Mouse (Mus musculus): ENCODE results near the gene Tmem200c. TPM values are rescaled to one million over a fixed set of nuclear protein-coding genes. Genes with fewer than 3 reads are reported as not detected.

Gene Tmem200c
- not detected for total RNA-seq (2018; cell fraction: chromatin; rRNA removed)
- total RNA-seq (2018; cell fraction: cytosol; rRNA removed), result not detected
- not detected for total RNA-seq (2018; cell fraction: nucleus; rRNA removed)
- not detected in 3 replicates for polyA plus RNA-seq (2018)

DNA sequence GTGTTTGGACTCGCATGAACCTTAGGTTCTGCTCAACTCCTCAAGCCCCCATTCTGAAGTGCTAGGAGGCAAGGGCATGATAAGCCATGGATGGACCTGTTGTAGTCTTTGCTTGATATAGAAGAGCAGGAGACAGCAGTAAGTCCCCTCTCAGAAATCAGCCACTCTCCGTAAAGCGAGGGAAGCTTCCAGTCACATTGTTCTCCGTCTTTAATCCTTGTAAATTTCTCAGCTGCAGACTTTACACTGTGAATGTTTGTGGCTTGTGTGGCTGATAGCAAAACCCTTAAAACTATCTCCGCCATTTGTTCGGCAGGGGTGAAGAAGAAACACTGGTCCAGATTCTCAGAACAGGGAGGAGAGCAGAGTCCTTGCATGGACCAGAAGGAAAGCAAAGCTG lies at the start of gene Tmem200c:
TSS of gene Tmem200c (plus strand) at position 301 of the 400 bp plus-strand sequence.
- Histone ChIP-seq H3K27ac (no peak within 1 kb of the TSS), H3K4me3 (ENCODE audit: inconsistent target) (no peak within 1 kb of the TSS), H3K79me2 (ENCODE audit: inconsistent target) (no peaks in the 10 kb centered on the region), H3K36me3 (ENCODE audit: inconsistent target) (no peaks in the 10 kb centered on the region)
- 86% methylated on average over 6 of the region's 6 CpGs for WGBS (ENCODE audit: missing documents)

DNA sequence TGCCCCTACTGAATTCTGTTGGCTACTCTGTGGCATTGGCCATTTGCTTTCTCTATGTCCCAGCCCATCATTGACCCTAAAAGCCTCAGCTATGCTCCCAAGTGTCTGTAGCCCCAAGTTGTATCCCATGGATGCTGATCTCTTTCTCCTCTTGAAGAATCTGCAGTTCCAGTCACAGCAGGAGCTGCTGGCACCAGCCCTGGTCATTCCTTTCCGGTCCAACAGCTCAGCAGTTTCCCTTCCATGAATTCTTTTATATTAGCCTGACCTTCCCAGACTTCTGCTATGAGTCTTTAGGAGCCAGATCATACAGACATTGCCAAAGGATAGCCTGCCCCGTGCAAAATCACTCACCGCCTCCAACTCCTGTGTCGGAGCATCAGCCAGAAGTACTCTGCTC lies 32.7 kb upstream of the Tmem200c start:
- H3K36me3 ChIP-seq (ENCODE audit: inconsistent target), result no peaks in the 10 kb centered on the region
- H3K27ac ChIP-seq, result no peak overlapping the region
- WGBS (ENCODE audit: missing documents), result 90% methylated on average over 4 of the region's 4 CpGs
- no peaks in the 10 kb centered on the region for H3K79me2 ChIP-seq (ENCODE audit: inconsistent target)
- no peak overlapping the region for H3K4me3 ChIP-seq (ENCODE audit: inconsistent target)

DNA sequence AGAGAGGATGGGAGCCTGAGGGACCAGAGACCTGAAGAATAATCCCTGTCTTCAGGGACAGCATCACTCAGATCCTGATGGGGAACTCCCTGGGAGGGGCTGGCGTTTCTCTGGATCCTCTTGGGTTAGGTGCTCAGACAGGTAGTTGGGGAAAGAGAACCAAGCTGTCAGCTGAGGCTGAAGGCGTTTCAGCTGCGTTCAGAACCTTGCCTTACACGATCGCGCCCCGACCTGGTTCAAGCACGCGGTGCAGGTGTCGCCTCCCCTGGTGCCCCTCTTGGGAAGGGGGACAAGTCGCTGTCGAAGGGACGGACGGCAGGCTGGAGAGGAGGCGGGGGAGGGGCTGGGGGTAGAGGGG lies 10.2 kb downstream of the Tmem200c start:
- no peak overlapping the region for H3K4me3 ChIP-seq (ENCODE audit: inconsistent target)
- H3K79me2 ChIP-seq (ENCODE audit: inconsistent target), result no peaks in the 10 kb centered on the region
- no peak overlapping the region for H3K27ac ChIP-seq
- WGBS (ENCODE audit: missing documents), result 4% methylated on average over 15 of the region's 15 CpGs
- no peaks in the 10 kb centered on the region for H3K36me3 ChIP-seq (ENCODE audit: inconsistent target)

DNA sequence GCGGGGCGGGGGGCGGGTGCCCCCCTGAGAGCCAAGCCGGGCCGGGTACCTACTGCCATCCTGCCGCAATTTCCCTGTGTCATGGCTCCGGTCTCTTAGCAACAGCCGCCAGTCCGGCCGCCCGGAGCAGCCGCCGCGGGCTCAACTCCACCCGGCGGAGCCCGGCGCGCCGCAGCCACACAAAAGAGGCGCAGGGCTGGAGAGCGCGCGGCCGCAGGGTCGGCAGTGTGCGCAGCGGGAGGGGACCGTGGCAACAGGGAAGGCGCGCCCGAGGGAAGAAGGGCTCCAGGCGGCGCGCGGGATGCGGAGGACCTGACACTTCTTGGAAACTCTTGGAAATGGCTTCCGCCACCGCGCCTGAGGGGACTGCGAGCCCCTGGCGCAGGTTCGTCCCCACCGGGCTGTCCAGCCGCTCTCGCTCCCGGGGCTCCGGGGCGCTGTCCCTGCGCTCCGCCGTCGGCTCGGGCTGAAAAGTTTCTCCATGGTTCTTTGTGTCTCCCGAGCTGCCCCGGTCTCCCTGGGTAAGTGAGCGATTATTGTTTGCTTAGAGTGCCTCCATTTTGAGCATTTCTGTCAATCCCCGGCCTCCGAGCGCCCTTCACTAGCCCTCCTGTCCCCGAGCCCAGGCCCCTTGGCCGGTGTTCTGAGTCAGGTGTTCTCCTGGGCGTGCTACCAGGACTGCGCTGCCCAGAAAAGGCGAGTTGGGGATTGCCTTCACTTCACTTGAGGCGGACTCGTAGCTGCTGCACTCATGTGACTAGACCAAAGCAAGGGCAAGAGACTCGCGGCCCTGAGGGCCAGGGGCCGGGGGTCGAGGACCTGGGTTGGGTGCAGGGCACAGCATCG lies 10.8 kb downstream of the Tmem200c start:
- no peak overlapping the region for H3K4me3 ChIP-seq (ENCODE audit: inconsistent target)
- no peaks in the 10 kb centered on the region for H3K79me2 ChIP-seq (ENCODE audit: inconsistent target)
- WGBS (ENCODE audit: missing documents), result 3% methylated on average over 66 of the region's 72 CpGs
- H3K36me3 ChIP-seq (ENCODE audit: inconsistent target), result no peaks in the 10 kb centered on the region
- no peak overlapping the region for H3K27ac ChIP-seq

DNA sequence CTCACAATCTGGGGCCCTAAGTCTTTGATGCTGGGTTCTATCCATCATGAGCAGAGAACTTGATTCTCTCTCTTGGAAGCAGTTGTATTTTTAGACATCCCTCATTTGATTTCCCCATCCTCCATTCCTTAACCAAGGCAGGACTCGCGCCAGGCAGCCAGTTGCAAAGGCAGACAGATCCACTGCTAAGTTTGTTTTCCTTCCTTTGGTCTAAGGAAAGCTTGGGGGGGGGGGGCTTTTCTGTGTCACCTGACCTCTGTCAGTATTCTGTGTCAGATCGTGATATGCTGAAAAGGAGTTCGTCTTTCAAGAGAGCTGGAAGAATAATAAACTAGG lies 11.4 kb downstream of the Tmem200c start:
- no peaks in the 10 kb centered on the region for H3K79me2 ChIP-seq (ENCODE audit: inconsistent target)
- 26% methylated on average over 4 of the region's 4 CpGs for WGBS (ENCODE audit: missing documents)
- no peaks in the 10 kb centered on the region for H3K36me3 ChIP-seq (ENCODE audit: inconsistent target)
- H3K4me3 ChIP-seq (ENCODE audit: inconsistent target), result no peak overlapping the region
- no peak overlapping the region for H3K27ac ChIP-seq

DNA sequence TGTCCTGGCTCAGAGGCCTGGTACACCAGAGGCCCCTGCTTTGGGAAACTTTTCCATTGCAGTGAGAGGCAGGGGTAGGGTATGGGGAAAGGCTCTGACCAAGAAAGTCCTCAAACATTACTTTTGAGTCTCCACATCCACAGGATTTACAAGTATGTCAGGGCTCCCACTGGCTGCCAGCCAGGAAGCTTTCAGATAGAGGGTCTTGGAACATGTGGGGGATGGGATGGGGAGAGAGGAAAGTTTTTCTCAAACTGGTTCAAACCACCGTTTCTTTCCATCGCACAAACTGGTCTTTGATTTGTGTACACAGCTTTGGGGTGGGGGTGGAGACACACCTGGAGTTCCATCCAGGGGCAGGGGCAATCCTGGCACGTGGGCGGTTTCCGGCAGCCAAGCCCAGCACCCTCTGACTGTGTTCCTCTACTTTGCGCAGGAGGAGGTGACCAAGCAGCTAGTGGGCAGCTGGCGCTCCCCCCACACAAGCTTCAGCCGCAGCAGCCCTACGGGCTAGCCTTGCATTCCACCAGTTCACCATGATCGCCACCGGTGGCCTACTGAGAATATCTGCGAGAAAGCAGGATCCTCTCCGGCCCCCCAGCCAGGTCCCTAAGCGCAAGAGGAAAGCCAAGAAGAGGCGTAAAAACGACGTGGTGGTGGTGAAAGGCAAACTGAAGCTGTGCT lies 13.6 kb downstream of the Tmem200c start:
- no peaks in the 10 kb centered on the region for H3K36me3 ChIP-seq (ENCODE audit: inconsistent target)
- no peaks in the 10 kb centered on the region for H3K79me2 ChIP-seq (ENCODE audit: inconsistent target)
- H3K4me3 ChIP-seq (ENCODE audit: inconsistent target), result no peak overlapping the region
- WGBS (ENCODE audit: missing documents), result 19% methylated on average over 17 of the region's 17 CpGs
- H3K27ac ChIP-seq, result no peak overlapping the region

DNA sequence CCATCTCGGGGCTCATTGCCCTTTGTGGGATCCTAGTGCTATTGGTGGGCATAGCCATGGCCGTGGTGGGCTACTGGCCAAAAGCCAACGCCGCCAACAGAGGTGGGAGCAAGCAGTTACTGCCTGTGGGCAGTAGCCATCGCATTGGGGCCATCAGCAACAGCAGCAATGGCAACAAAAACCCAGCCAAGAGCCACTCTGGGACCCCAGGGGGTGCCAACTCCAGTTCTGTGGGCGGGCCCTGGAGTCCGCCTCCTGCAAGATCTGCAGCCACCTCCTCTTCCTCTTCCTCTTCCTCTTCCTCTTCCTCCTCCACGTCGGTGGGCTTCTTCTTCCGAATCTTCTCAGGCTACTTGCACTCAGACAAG lies 14.1 kb downstream of the Tmem200c start:
- no peaks in the 10 kb centered on the region for H3K36me3 ChIP-seq (ENCODE audit: inconsistent target)
- no peaks in the 10 kb centered on the region for H3K79me2 ChIP-seq (ENCODE audit: inconsistent target)
- no peak overlapping the region for H3K27ac ChIP-seq
- 10% methylated on average over 9 of the region's 10 CpGs for WGBS (ENCODE audit: missing documents)
- no peak overlapping the region for H3K4me3 ChIP-seq (ENCODE audit: inconsistent target)

DNA sequence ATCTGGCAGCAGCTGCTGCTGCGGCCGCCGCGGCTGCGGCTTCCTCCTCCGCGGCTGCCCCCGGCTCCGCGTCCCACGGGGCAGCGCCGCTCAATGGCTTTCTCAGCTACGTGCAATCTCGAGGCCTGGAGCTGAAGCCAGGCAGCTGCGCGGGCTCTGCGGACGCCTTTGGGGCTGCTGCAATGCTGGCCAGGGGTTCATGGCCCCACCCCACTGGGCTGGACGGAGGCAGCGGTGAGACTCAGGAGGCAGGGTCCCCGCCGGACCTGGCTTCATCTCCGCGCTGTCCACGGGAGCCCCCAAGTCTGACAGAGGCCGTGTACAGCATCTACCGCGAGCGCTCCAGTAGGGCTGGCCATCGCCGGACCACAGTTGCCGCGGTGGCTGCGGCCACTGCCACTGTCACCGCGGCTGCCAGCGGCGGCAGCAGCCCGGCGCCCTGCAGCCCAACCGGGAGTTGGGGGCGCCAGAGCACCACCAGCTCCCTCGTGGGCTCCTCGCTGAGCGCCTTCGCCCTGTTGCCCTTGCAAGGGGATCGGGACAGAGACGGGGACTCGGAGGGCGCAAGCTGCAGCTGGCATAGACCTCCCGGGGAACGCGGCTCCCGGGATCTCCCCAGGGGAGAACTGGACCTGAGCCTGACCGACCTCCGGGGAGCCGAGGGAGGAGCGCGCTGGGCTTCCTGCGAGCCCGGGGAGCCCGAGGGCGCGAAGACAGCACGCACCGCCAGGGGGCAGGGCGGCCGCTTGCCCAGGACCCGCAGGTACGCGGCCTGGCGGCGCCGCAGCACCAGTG lies 14.9 kb downstream of the Tmem200c start:
- Histone ChIP-seq H3K27ac (no peak overlapping the region), H3K36me3 (ENCODE audit: inconsistent target) (no peaks in the 10 kb centered on the region), H3K4me3 (ENCODE audit: inconsistent target) (no peak overlapping the region), H3K79me2 (ENCODE audit: inconsistent target) (no peaks in the 10 kb centered on the region)
- WGBS (ENCODE audit: missing documents), result 3% methylated on average over 65 of the region's 75 CpGs

DNA sequence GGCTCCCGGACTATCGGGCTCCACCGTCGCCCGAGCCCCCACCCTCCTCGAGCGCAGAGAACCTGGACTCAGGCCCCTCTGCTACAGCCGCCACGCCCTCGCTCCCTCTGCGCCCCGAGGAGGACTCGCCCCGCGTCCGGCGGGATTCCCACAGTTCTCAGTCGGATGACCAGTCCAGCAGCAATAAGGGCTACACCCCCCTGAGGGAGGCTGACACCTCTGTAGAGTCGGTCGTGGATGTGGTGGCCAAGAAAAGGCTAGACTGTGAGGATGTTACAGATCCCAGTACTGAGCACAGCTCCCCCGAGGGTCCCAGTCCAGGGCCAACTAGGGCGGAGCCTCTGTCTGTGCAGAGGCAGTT lies 15.4 kb downstream of the Tmem200c start:
- Histone ChIP-seq H3K4me3 (ENCODE audit: inconsistent target) (no peak overlapping the region), H3K36me3 (ENCODE audit: inconsistent target) (no peaks in the 10 kb centered on the region), H3K79me2 (ENCODE audit: inconsistent target) (no peaks in the 10 kb centered on the region), H3K27ac (no peak overlapping the region)
- WGBS (ENCODE audit: missing documents), result 15% methylated on average over 16 of the region's 22 CpGs

DNA sequence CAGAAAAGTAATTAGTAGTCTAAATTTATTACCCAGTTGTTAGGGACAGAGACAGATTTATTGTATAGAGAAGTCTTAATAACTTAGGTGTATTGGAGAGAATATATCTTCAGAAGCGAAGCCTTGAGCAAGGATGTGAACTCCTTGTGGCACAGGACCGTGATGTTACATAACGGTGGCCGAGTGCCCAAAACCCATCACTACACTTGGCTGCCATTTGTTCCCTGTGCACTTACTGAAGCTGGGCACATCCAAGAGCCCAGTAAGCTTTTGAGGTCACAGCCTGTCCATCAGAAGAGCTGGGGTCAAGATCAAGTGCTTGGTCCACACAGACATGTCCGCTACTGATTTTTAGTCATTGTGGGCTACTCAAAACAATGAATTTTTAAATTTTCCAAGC lies 19.5 kb downstream of the Tmem200c start:
- no peaks in the 10 kb centered on the region for H3K79me2 ChIP-seq (ENCODE audit: inconsistent target)
- no peak overlapping the region for H3K4me3 ChIP-seq (ENCODE audit: inconsistent target)
- no peak overlapping the region for H3K27ac ChIP-seq
- no peaks in the 10 kb centered on the region for H3K36me3 ChIP-seq (ENCODE audit: inconsistent target)
- WGBS (ENCODE audit: missing documents), result 80% methylated on average over 5 of the region's 5 CpGs

DNA sequence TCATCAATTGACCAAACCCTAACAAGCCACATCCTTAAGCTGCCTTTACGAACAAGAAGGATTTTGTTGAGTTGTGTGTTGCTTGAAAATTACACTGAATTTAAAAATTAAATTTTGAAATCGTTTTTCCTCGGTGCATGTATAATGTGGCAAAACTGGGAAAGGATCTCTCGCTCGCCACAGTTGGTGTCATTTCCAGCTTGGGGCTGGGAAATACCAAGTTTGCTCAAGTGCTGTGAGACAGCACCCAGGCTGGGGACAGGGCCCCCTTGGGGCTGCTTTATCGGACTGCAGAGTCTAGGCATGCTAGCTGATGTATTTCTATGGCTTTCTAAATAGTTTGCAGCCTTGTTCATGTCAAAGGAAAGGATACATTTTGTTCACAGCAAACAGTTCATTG lies 22.3 kb downstream of the Tmem200c start:
- Histone ChIP-seq H3K27ac (no peak overlapping the region), H3K79me2 (ENCODE audit: inconsistent target) (no peaks in the 10 kb centered on the region), H3K4me3 (ENCODE audit: inconsistent target) (no peak overlapping the region), H3K36me3 (ENCODE audit: inconsistent target) (no peaks in the 10 kb centered on the region)
- 88% methylated on average over 6 of the region's 6 CpGs for WGBS (ENCODE audit: missing documents)

DNA sequence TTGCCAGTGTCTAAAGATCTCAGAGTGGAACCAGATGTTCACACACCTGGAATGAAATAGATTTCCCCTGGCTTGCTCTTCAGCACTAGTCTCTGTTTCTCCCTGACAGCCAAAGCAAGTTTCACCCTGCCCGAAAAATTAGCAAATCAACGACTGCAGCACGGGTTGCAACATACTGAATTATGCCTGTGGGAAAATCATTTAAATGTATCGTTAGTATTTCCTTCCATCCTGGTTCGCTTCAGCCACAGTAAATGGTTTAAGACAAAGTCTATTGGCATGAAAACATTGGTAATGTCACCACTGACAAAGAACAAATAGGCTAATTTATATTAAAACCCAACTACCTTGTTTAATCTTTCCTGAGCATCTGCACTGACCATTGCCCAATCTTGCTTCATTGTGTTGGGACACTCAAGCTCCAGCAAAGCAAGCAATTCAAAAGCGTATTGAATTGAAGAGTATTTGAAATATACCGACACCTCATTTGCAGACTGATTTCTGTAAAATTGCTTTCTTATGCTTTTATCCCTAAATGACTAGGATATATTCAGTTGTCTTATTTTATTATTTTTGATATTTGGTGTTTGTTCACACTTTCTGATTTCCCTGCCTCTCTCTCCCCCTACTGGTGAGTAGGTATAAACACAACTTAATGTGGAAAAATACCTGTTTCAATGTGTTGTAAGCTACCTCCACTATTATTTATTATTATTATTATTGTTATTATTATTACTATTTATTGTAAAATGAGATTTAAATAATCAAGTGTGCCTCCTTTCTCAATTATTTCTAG lies 25.9 kb downstream of the Tmem200c start:
- Histone ChIP-seq H3K36me3 (ENCODE audit: inconsistent target) (no peaks in the 10 kb centered on the region), H3K27ac (no peak overlapping the region), H3K79me2 (ENCODE audit: inconsistent target) (no peaks in the 10 kb centered on the region), H3K4me3 (ENCODE audit: inconsistent target) (no peak overlapping the region)
- WGBS (ENCODE audit: missing documents), result 75% methylated on average over 7 of the region's 7 CpGs

DNA sequence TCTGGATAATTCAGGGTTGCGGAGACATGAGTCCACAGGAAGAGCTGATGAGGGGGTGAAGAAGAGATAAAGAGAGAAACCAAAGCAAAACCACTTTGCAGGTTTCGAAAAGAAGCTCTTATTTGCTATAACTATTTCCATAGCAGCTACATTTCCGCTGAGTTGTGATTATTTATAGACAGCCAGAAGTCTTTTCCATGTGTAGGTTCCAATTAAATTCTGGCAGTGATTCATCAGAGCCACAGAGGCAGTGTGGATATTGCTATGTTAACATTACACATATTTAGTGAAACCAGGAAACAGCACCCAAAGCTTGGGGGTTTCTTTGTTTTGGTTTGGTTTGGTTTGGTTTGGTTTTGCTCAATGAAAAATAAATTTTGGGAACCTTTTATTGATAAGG lies 37.8 kb downstream of the Tmem200c start:
- Histone ChIP-seq H3K4me3 (ENCODE audit: inconsistent target) (no peak overlapping the region), H3K27ac (no peak overlapping the region)
- WGBS (ENCODE audit: missing documents), result 94% methylated on average over 3 of the region's 3 CpGs

DNA sequence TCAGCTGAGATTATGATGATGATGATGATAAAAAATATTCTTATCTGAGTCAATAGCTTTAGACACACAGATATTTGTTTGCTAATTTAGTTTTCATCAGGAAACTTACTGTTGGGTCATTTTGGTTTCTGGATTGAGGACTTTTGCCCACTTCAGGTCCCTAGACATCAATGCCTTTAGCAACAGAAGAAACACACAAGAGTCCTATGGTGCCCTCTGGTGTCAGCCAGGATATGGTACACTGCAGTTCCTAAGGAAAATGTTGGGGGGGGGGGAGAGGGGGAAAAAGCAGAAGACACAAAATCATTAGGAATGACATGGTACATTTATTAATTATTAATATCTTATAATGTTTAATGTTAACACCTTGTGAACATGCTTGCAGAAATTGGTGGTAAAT lies 42.0 kb downstream of the Tmem200c start:
- no peaks in the 10 kb centered on the region for H3K36me3 ChIP-seq (ENCODE audit: inconsistent target)
- H3K27ac ChIP-seq, result no peak overlapping the region
- no peaks in the 10 kb centered on the region for H3K79me2 ChIP-seq (ENCODE audit: inconsistent target)
- no peak overlapping the region for H3K4me3 ChIP-seq (ENCODE audit: inconsistent target)

More for the DNA sequence above, 37.8 kb downstream of the Tmem200c start:
- H3K36me3 ChIP-seq (ENCODE audit: inconsistent target), result no peaks in the 10 kb centered on the region
- no peaks in the 10 kb centered on the region for H3K79me2 ChIP-seq (ENCODE audit: inconsistent target)
